Mouse (Mus musculus) frontal cortex, postnatal 14 days (tissue): ENCODE measurements around the gene Mrpl34.

Source experiments
- DNase-seq, 2 experiments: peaks; one replicate each; pipeline ENCODE4 v3.0.0; 2022; ENCODE audit warnings: low spot score in 2 of 2

The Mrpl34 gene

DNA sequence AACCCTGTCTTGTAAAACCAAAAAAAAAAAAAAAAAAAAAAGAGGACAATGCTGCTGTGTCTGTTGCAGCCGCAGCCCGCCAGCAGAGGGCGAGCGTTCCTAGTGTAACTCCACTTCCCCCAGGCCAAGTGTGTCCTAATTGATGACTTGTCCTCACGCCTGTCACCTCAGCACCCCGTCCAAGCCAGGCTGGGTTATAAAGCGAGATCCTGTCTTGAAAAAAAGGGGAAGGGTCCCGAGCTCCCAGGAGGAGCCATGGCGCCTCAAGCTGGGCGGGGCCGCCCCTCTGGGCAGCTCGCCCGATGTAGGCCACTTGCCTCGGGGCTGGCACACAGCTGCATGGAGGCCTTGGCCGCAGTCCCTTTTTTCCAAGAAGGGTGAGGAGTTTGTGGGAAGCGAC is 30.3 kb downstream of the Mrpl34 start:
- DNase-seq, result peak in 1 of 2 experiments; percentile 69

DNA sequence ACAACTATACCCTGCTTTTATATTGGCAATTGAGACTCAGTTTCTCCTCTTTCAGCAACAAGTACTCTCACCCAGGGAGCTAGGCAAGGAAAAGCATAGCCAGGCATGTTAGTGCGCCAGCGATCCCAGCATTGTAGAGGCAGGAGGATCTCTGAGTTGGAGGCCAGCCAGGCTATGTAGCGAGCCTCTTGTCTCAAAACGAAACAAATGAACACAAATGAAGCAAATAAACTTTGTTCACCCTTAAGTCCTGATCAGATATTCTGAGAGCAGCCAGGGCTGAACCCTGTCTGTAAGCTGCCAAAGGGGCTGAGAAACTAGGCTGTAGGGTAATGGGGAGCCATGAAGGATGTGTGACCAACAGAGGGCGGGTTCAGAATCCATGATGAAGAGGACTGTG is 31.1 kb downstream of the Mrpl34 start:
- DNase-seq, result no peak

DNA sequence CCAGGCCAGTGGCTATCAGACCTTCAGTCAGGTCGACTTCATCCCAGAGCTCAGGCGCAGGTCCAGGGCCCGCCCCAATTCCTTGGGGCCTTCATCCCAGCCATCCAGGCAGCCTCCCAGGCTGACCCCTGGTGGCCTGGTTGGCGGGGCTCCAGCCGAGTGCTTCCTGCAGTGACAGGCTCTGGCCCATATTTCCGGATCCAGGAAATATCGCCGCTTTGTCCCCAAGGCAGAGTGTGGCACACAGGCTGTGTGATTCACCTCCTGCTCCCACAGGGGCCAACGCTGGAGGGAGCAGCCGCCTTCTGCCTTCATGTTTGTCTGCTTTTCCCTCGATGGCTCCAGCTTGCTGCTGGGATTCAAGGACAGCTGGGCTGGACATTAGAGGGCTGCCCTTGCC is 31.7 kb downstream of the Mrpl34 start:
- DNase-seq, result no peak

DNA sequence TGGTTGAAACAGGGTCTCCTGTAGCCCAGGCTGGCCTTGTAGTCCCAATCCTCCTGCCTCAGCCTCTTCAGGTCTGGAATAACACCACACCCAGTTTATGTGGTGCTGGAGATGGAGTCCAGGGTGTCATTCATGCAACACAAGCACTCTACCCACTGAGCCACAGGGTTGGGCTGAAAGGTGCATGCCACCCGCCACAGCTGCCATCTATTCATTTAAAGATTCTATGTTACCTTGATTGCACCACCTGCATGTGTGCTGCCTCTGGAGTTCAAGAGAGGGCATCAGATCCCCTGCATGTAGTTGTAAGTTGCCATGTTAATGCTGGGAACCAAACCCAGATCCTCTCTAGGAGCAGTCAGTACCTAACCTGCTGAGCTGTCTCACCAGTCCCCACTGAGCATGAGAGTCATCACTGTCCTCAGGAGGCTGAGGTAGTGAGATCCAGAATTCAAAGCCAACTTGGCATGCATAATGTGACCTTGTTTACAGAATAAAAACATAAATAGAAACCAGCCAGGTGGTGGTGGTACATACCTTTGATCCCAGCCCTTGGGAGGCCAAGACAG is 32.4 kb downstream of the Mrpl34 start:
- DNase-seq, result no peak

DNA sequence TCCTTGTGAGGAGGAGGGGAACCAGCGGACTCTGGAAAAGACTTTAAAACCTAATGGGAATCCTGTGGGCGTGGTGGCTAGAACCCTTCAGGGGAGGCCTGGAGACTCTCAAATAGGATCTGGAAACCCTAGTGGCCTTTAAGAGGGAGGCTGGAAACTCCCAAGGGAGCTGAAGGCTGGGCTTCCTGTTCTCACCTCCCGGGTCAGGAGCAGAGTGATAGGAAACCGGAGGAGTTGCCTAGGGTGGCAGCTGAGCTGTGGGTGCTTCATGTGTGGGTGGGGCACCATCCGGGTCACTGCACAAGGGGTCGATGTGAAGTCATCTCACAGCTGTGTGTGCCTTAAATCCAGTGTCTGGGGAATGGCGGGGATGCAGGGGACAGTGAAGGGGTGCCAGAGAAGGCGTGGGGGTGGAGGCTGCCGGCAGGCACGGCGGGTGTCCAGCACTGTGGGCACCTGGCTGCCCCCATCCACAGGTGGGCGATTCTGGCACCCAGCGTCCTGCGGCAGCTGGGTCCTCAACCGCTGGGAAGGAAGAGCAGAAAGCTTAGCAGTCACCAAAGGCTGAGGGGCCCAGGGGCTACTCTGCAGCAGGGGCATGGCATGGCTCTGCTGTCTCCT is 33.2 kb downstream of the Mrpl34 start:
- no peak for DNase-seq

DNA sequence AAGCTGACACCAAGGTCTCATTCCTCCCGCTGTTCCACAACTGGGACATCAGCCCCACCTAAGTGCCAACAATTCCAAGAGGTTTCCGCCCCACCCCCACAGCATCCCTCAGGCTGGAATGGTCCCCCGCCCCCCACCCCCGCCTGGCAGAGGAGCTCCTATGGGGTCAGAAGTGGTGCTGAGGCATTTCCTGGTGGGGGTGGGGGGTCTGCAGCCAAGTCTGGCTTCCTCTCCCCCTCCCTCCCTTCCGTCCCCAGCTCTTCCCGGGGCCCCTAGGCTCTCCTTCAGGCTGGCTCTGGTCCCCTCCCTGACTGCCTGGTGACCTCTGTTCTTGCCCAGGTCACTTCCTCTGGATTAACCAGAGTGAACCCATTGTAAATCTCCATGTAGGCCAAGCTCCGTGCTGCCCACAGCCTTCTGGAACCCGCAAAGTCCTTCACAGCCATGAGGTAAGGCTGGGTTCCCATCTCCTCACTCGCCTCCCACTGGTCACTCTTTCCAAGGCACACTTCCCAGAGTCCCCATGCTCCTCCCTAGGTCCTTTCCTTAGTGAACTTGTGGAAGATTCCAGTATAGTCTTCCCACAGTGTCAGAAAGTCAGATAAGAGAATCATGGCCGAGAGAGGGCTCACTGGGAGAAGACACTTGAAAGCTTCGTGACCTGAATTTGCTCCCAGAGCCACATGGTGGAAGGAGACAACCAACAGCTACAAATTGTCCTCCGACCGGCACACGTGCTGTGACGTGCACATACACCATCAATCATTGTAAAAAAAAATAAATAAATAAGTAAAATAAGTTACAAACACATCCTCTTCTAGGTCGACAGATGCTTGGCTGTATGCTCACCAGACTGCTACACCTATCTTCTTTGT is 34.3 kb downstream of the Mrpl34 start:
- no peak for DNase-seq

DNA sequence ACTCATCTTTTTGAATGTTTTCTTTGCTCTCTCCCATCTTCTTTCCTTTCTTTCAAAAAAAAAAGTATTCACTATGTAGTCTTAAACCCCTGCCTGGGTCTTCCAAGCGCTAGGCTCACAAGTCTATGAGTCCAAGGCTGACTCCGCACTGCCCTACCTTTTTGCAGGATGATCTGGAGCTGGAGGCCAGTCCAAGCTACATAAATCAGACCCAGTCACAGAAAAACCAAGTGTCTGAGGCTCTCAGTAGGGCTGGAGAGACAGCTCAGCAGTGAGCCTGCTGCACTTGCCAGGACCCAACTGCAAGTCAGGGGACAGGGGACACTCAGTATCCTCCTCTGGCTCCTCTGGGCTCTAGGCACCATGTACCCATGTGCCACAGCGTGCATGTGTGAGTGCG is 39.6 kb downstream of the Mrpl34 start:
- DNase-seq, result no peak

DNA sequence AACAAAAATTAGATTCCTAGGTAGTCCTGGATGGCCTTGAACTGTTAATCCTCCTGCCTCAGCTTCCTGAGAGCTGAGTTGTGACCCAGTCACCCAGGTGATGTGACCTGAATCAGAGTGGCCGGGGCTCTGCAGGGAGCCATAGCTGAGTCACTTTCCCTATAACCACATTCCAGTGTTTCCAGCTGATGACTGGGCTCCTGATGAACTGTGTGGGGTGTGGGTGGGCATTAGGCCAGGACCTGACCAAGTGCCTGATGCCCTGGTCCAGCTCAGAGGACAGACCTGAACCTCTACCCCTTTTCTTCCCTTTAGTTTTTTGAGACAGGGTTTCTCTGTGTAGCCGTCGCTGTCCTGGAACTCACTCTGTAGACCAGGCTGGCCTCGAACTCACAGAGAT is 40.6 kb downstream of the Mrpl34 start:
- DNase-seq, result no peak

DNA sequence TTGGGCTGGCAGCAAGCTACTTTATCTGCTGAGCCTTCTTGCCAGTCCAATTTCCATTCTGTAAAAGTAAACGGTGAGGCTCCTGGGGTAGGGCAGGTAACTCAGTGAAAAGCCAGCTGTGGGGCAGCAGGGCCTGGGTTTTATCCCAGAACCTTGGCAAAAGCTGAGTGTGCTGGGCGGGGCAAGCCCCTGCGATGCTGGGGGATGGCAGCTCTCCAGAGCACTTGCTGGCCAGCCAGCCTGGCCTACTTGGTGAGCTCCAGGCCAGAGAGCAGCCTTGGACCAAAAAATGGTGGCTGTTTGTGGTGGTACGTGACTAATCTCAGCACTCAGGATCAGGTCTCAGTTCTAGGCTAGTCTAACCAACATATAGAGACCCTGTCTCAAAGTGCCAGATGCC is 41.2 kb downstream of the Mrpl34 start:
- no peak for DNase-seq

DNA sequence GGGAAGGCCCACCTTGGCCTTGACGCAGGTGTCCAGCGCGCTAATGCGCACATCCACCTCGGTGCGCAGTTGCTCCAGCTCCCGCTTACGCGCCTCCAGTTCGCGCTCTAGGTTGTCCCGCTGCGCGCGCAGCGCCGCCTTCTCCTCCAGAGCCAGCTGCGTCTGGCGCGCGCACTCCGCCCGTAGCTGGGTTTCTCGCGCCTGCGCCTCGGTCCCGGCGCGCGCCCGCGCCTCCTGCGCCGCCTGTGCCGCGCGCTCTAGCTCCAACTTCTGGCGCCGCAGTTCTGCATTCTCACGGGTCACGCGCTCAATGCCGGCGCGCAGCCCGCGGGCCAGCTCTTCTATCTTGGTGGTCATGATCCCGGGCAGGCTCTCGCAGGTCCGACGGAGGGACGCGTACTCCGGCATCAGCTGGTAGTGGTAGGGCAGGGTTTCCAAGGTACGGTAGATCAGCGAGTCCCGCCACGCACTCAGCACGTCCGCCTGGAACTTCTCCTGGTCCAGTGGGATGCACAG is 42.9 kb downstream of the Mrpl34 start:
- peak; percentile 54 to 71 for DNase-seq

DNA sequence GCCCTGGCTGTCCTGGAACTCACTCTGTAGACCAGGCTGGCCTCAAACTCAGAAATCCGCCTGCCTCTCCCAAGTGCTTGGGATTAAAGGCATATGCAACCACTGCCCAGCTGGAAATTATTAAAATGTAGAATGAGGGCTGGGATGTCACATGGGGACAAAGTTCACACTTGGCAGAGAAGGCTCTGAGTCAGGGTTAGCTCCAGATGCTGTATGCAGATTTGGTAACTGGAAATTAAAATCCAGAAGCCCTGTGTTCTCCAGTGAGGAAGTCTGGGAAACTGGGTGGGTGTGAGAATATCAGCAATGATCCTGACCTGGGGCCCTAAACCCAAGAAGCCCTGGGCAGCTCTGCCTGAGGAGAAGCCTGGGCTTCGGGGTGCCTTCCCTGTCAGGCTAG is 44.6 kb downstream of the Mrpl34 start:
- no peak for DNase-seq

DNA sequence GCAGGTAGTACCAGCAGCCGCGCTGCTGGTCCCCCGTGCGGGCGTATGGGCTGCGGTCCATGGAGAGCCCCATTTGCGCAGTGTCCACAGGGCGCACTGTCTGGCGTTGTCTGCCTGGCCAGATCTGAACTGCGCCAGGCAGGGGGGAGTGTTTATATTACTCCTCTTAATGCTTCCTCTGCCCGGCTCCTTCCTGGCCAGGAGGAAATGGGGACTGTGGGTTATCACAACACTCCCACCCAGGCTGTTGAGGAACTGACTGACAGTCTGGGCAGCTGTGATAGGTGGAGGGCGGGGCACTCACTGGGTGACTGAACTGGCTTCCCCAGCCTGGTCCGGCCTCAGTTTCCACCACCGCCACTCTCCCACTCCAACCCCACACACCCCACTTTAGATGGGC is 46.9 kb downstream of the Mrpl34 start, which contains the start of gene Plvap:
TSS of gene Plvap (minus strand) at position 109 of the 400 bp plus-strand sequence.
- DNase-seq, result no peak

DNA sequence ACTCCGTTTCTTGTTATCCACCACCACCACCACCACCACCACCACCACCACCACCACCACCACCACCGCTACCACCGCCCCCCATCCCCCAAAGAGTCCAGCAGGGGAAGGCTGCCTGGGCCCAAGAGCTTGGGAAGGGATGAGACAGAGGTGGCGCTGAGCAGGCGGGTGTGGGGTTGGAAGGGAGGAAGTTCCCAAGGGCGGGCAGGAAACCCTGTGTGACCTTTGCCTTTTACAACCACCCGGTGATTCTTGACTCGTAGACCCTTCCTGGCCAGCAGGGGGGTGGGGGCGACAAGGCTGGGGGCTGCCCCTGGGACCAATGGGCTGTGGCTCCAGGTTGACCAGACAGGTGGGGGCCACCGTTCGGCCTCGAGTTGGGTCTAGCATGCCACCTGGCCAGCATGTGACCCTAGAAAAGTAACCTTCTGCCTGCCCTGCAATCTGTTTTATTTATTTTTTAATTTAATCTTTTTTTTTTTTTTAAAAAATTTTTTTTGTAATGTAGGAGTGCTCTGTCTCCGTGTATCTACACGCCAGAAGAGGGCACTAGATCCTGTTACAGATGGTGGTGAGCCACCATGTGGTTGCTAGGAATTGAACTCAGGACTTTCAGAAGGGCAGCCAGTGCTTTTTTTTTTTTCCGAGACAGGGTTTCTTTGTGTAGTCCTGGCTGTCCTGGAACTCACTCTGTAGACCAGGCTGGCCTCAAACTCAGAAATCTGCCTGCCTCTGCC is 48.4 kb downstream of the Mrpl34 start:
- no peak for DNase-seq

DNA sequence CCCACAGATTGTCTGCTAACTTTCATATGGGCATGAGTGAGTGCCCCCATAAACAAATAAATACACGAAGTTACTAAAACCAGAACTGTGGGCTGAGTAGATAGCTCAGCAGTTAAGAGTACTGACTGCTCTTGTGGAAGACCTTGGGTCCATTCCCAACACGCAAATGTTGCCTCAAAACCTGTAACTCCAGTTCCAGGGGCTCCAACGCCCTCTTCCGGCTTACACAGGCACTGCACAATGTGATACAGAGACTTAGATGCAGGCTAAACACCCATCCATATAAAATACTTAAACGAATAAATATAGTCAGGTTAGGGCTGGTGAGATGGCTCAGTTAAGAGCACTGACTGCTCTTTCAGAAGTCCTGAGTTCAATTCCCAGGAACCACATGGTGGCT is 50.3 kb downstream of the Mrpl34 start:
- no peak for DNase-seq
